Mouse (Mus musculus): ENCODE measurements around the gene Lrr1.
A peak's percentile ranks its signal among the peaks of the same experiment; 100 is the strongest.
"Not testable (repeated sequence)": the region's sequence is repeated elsewhere in the genome, so short reads cannot be mapped to it uniquely, and the experiment has no call there.

Lrr1 gene

GRCm38 (mm10) chr12:69168461-69169106, at the start of gene Lrr1:
TSS of gene Lrr1 (plus strand) at chr12:69168814.
- DNase-seq (ENCODE audit: low spot score in 2 of 2), result peak; percentile 88 to 91

GRCm38 (mm10) chr12:69119908-69120307, 48.7 kb upstream of the Lrr1 start:
- no peak for DNase-seq (ENCODE audit: low spot score in 2 of 2)

GRCm38 (mm10) chr12:69122801-69123200, 45.8 kb upstream of the Lrr1 start:
- DNase-seq (ENCODE audit: low spot score in 2 of 2), result no peak

- DNase-seq (ENCODE audit: low spot score in 2 of 2), result no peak
Measured at GRCm38 (mm10) chr12:69125066-69125465, 43.5 kb upstream of the Lrr1 start.

- DNase-seq (ENCODE audit: low spot score in 2 of 2), result no peak
Measured at GRCm38 (mm10) chr12:69127170-69127569, 41.4 kb upstream of the Lrr1 start.

- DNase-seq (ENCODE audit: low spot score in 2 of 2), result no peak
Measured at GRCm38 (mm10) chr12:69127626-69128025, 41.0 kb upstream of the Lrr1 start.

GRCm38 (mm10) chr12:69129634-69130310, 38.8 kb upstream of the Lrr1 start:
- DNase-seq (ENCODE audit: low spot score in 2 of 2), result no peak

GRCm38 (mm10) chr12:69130486-69130885, 38.1 kb upstream of the Lrr1 start:
- DNase-seq (ENCODE audit: low spot score in 2 of 2), result no peak

GRCm38 (mm10) chr12:69131267-69131666, 37.3 kb upstream of the Lrr1 start:
- DNase-seq (ENCODE audit: low spot score in 2 of 2), result no peak

GRCm38 (mm10) chr12:69131981-69132380, 36.6 kb upstream of the Lrr1 start:
- DNase-seq (ENCODE audit: low spot score in 2 of 2), result peak; percentile 26 to 39

GRCm38 (mm10) chr12:69139201-69139600, 29.4 kb upstream of the Lrr1 start:
- no peak for DNase-seq (ENCODE audit: low spot score in 2 of 2)

- DNase-seq (ENCODE audit: low spot score in 2 of 2), result no peak
Measured at GRCm38 (mm10) chr12:69139841-69140240, 28.8 kb upstream of the Lrr1 start.

- no peak for DNase-seq (ENCODE audit: low spot score in 2 of 2)
Measured at GRCm38 (mm10) chr12:69143460-69143859, 25.2 kb upstream of the Lrr1 start.

GRCm38 (mm10) chr12:69147166-69147735, 21.4 kb upstream of the Lrr1 start:
- no peak for DNase-seq (ENCODE audit: low spot score in 2 of 2)

- no peak for DNase-seq (ENCODE audit: low spot score in 2 of 2)
Measured at GRCm38 (mm10) chr12:69150049-69150448, 18.6 kb upstream of the Lrr1 start.

- DNase-seq (ENCODE audit: low spot score in 2 of 2), result no peak
Measured at GRCm38 (mm10) chr12:69155923-69156322, 12.7 kb upstream of the Lrr1 start.

- DNase-seq (ENCODE audit: low spot score in 2 of 2), result no peak
Measured at GRCm38 (mm10) chr12:69156436-69156835, 12.2 kb upstream of the Lrr1 start.

- DNase-seq (ENCODE audit: low spot score in 2 of 2), result no peak
Measured at GRCm38 (mm10) chr12:69157107-69157506, 11.5 kb upstream of the Lrr1 start.

GRCm38 (mm10) chr12:69158366-69158764, 10.2 kb upstream of the Lrr1 start:
- no peak for DNase-seq (ENCODE audit: low spot score in 2 of 2)

- peak; percentile 98 to 99 for DNase-seq (ENCODE audit: low spot score in 2 of 2)
Measured at GRCm38 (mm10) chr12:69158765-69159577, 9.6 kb upstream of the Lrr1 start, which contains the start of gene Rps29. TSS of gene Rps29 (minus strand) at chr12:69159186.

GRCm38 (mm10) chr12:69159578-69159940, 9.1 kb upstream of the Lrr1 start:
- DNase-seq (ENCODE audit: low spot score in 2 of 2), result peak in 1 of 2 experiments; percentile 22

- DNase-seq (ENCODE audit: low spot score in 2 of 2), result not testable (repeated sequence)
Measured at GRCm38 (mm10) chr12:69160677-69161076, 7.9 kb upstream of the Lrr1 start.
